Comparison of ENCODE assay signal across 20 mouse cellular contexts in genomic region chr5:113195907-113196306, GRCm38 (mm10). TPM values are rescaled to one million over a fixed set of nuclear protein-coding genes. Genes with fewer than 3 reads are reported as not detected.
A peak's percentile ranks its signal among the peaks of the same experiment; 100 is the strongest.
DNase-seq lines count a peak whose midpoint lies in the region; ATAC-seq and TF ChIP-seq lines count a peak whose summit lies in the region.
"Had no signal": no experiment of that assay in that cellular context is flagged by ENCODE, and none has a peak within 500 bp of the region (broad histone marks: within the 10 kb centered on the region; RNA-seq: fewer than 3 reads in every experiment).

No protein-coding gene starts in this region.

- H3K4me1 ChIP-seq in heart, embryonic 13.5 days = peaks cover 40% of the 10 kb centered on the region
- peaks cover 27% of the 10 kb centered on the region; the same call in 1 of the 2 replicates for H3K4me1 ChIP-seq in forebrain, postnatal 0 days (ENCODE audit: insufficient read depth)

- H3K4me2 ChIP-seq in heart, embryonic 13.5 days = no peak overlapping the region
- no peak overlapping the region for H3K4me2 ChIP-seq in forebrain, postnatal 0 days (ENCODE audit: low read depth)
- H3K4me2 ChIP-seq: embryonic facial prominence, embryonic 12.5 days; hindbrain, embryonic 13.5 days; limb, embryonic 12.5 days; midbrain, embryonic 13.5 days had no signal

- WGBS in heart, embryonic 13.5 days = 77% methylated on average over 6 of the region's 6 CpGs
- WGBS in forebrain, postnatal 0 days = 61% methylated on average over 6 of the region's 6 CpGs

- no peak for TF ChIP-seq CTCF in forebrain, postnatal 0 days (IDR thresholded peaks at IDR 0.05; ENCODE audit: low read depth)

- intact Hi-C loops in heart, postnatal 25 days (cut with DNase I) = no loop called here
- intact Hi-C loops in left cerebral cortex, postnatal 4 days (cut with DNase I) = no loop called here

- H3K9me3 ChIP-seq in heart, embryonic 13.5 days = no peaks in the 10 kb centered on the region
- no peaks in the 10 kb centered on the region for H3K9me3 ChIP-seq in forebrain, postnatal 0 days (ENCODE audit: low read length)
- H3K9me3 ChIP-seq: embryonic facial prominence, embryonic 12.5 days; hindbrain, embryonic 13.5 days; limb, embryonic 12.5 days; midbrain, embryonic 13.5 days had no signal

- H3K4me3 ChIP-seq in heart, embryonic 13.5 days = no peak overlapping the region
- H3K4me3 ChIP-seq in forebrain, postnatal 0 days (ENCODE audit: low read depth, low read length) = no peak overlapping the region
- H3K4me3 ChIP-seq: embryonic facial prominence, embryonic 12.5 days; hindbrain, embryonic 13.5 days; limb, embryonic 12.5 days; midbrain, embryonic 13.5 days had no signal

- no peak overlapping the region for H3K9ac ChIP-seq in heart, embryonic 13.5 days
- H3K9ac ChIP-seq in forebrain, postnatal 0 days = no peak overlapping the region
- H3K9ac ChIP-seq: embryonic facial prominence, embryonic 12.5 days; hindbrain, embryonic 13.5 days; limb, embryonic 12.5 days; midbrain, embryonic 13.5 days had no signal

- 0 out of 2 replicates have a peak, but pooled peaks cover 6% of the 10 kb centered on the region for H3K27me3 ChIP-seq in heart, embryonic 13.5 days (replicated peaks)
- no peaks in the 10 kb centered on the region for H3K27me3 ChIP-seq in forebrain, postnatal 0 days (ENCODE audit: insufficient read depth, low read length)
- H3K27me3 ChIP-seq: embryonic facial prominence, embryonic 12.5 days; hindbrain, embryonic 13.5 days; limb, embryonic 12.5 days; midbrain, embryonic 13.5 days had no signal

- H3K36me3 ChIP-seq in heart, embryonic 13.5 days = no peaks in the 10 kb centered on the region; the same call in 1 of the 2 replicates
- no peaks in the 10 kb centered on the region for H3K36me3 ChIP-seq in forebrain, postnatal 0 days (ENCODE audit: insufficient read depth)
- H3K36me3 ChIP-seq: embryonic facial prominence, embryonic 12.5 days; hindbrain, embryonic 13.5 days; limb, embryonic 12.5 days; midbrain, embryonic 13.5 days had no signal

- no peak for ATAC-seq in heart, embryonic 13.5 days (ENCODE audit: extremely low read depth, insufficient number of reproducible peaks, low FRiP score, low TSS enrichment)
- peak; percentile 47; the same call in 1 of the 2 replicates for ATAC-seq in forebrain, postnatal 0 days
- no peak for ATAC-seq in erythroblast, adult 5-6 weeks (replicated peaks; ENCODE audit: low FRiP score, poor library complexity, severe bottlenecking)
- ATAC-seq: midbrain, embryonic 13.5 days had no signal

- peak; percentile 43 to 53 for DNase-seq in cerebellum, postnatal 14 days
- DNase-seq in cerebellum, postnatal 4 days (ENCODE audit: low spot score in 2 of 2) = no peak
- no peak for DNase-seq in heart, postnatal 25 days (ENCODE audit: low spot score)
- peak; percentile 50 to 57 for DNase-seq in left cerebral cortex, adult 18-20 months (ENCODE audit: low spot score in 2 of 2)
- no peak for DNase-seq in left cerebral cortex, postnatal 4 days
- peak; percentile 68 for DNase-seq in forebrain, postnatal 0 days
- DNase-seq: cerebellum, adult 2 months; kidney, adult 11 months; kidney, postnatal 4 days; lung, postnatal 4 days had no signal

- 0 out of 2 replicates have a peak overlapping the region, but pooled peaks have one; percentile 78 for H3K27ac ChIP-seq in heart, embryonic 13.5 days (replicated peaks)
- H3K27ac ChIP-seq in forebrain, postnatal 0 days (ENCODE audit: low read depth, low read length) = peak overlapping the region; percentile 71
- H3K27ac ChIP-seq: hindbrain, embryonic 13.5 days; limb, embryonic 12.5 days; midbrain, embryonic 13.5 days had no signal

RNA-seq across cellular contexts. Expression of gene 2900026A02Rik, which starts 25.1 kb away (rescaled TPM):
- 14.4 and 14.8 TPM in 2 replicates for polyA plus RNA-seq in heart, embryonic 13.5 days (2015; fragmentation: Nextera tagmentation; extraction: Ambion mirVana)
- 10 to 100 TPM; 21.3 to 26.1 TPM for total RNA-seq in heart, postnatal 25 days (2021)
- total RNA-seq in left cerebral cortex, adult 18-20 months (2021) = 10 to 100 TPM; 37.3 to 39.1 TPM
- 10 to 100 TPM; 40.1 to 41.4 TPM for total RNA-seq in left cerebral cortex, postnatal 4 days (2021)
- total RNA-seq in forebrain, postnatal 0 days (2014; rRNA removed) = 9.2 and 10.9 TPM in 2 replicates
- 2.7 and 3.3 TPM in 2 replicates for polyA plus RNA-seq in forebrain, postnatal 0 days (2015; fragmentation: Nextera tagmentation; extraction: Ambion mirVana)
- 0.42 and 1.2 TPM in 2 replicates for total RNA-seq in erythroblast, adult 5-6 weeks (2015; ENCODE audit: low replicate concordance)
- 0.28 and 0.85 TPM in 2 replicates for total RNA-seq in erythroblast, adult 5-6 weeks (2017; ENCODE audit: low replicate concordance)

RNA-seq across cellular contexts. Expression of gene Tmem211, which starts 30.8 kb away (rescaled TPM):
- polyA plus RNA-seq in heart, embryonic 13.5 days (2015; fragmentation: Nextera tagmentation; extraction: Ambion mirVana) = not detected in 2 replicates
- total RNA-seq in heart, postnatal 25 days (2021) = not detected
- not detected for total RNA-seq in left cerebral cortex, adult 18-20 months (2021)
- under 1 TPM in 1 of 2 experiments, not detected in 1; 0.18 TPM for total RNA-seq in left cerebral cortex, postnatal 4 days (2021)
- not detected in 2 replicates for total RNA-seq in forebrain, postnatal 0 days (2014; rRNA removed)
- not detected in 2 replicates for polyA plus RNA-seq in forebrain, postnatal 0 days (2015; fragmentation: Nextera tagmentation; extraction: Ambion mirVana)
- not detected in 2 replicates for total RNA-seq in erythroblast, adult 5-6 weeks (2015; ENCODE audit: low replicate concordance)
- total RNA-seq in erythroblast, adult 5-6 weeks (2017; ENCODE audit: low replicate concordance) = not detected in 2 replicates
- total RNA-seq: heart, adult 8-10 months had no signal
- polyA plus RNA-seq: hindbrain, embryonic 13.5 days; limb, embryonic 12.5 days; liver, embryonic 16.5 days; midbrain, embryonic 13.5 days; spleen, adult 2 months; testis, adult 2 months had no signal

Comparison
In these comparisons a context has a peak if more than half of its experiments do, and no peak if none do; other contexts are left out.
1. DNase-seq: peak in cerebellum, postnatal 14 days (2 of 2), left cerebral cortex, adult 18-20 months (2 of 2) and forebrain, postnatal 0 days (single experiment); none in cerebellum, postnatal 4 days (0 of 2), heart, postnatal 25 days (single experiment) and left cerebral cortex, postnatal 4 days (single experiment).